15 mouse cellular contexts compared by ENCODE assay signal in genomic region chr13:52035731-52036130, GRCm38 (mm10).
DNase-seq lines count a peak whose midpoint lies in the region; ATAC-seq lines count a peak whose summit lies in the region.
"Had no signal": no experiment of that assay in that cellular context is flagged by ENCODE, and none has a peak within 500 bp of the region (broad histone marks: within the 10 kb centered on the region; RNA-seq: fewer than 3 reads in every experiment).

No protein-coding gene starts in this region.

- no peaks in the 10 kb centered on the region for H3K27me3 ChIP-seq in midbrain, embryonic 11.5 days (ENCODE audit: control insufficient read depth, insufficient read depth, low read length)
- no peaks in the 10 kb centered on the region for H3K27me3 ChIP-seq in midbrain, embryonic 10.5 days (ENCODE audit: low read depth, poor library complexity, severe bottlenecking)
- H3K27me3 ChIP-seq: embryonic facial prominence, embryonic 12.5 days; forebrain, embryonic 13.5 days; limb, embryonic 15.5 days had no signal

- H3K36me3 ChIP-seq in midbrain, embryonic 11.5 days (ENCODE audit: control insufficient read depth, insufficient read depth, low read length), result no peaks in the 10 kb centered on the region
- no peaks in the 10 kb centered on the region for H3K36me3 ChIP-seq in midbrain, embryonic 10.5 days
- H3K36me3 ChIP-seq: embryonic facial prominence, embryonic 12.5 days; limb, embryonic 15.5 days had no signal

- H3K4me1 ChIP-seq in midbrain, embryonic 11.5 days (ENCODE audit: control insufficient read depth, insufficient read depth, low read length), result no peaks in the 10 kb centered on the region
- peaks cover 8% of the 10 kb centered on the region for H3K4me1 ChIP-seq in midbrain, embryonic 10.5 days
- H3K4me1 ChIP-seq: limb, embryonic 15.5 days had no signal

- no peak overlapping the region for H3K27ac ChIP-seq in midbrain, embryonic 11.5 days (ENCODE audit: low read depth, low read length)
- no peak overlapping the region for H3K27ac ChIP-seq in midbrain, embryonic 10.5 days (replicated peaks)
- H3K27ac ChIP-seq: embryonic facial prominence, embryonic 12.5 days; forebrain, embryonic 13.5 days; limb, embryonic 15.5 days had no signal

- peak; percentile 50 for DNase-seq in adrenal gland, postnatal 14 days
- no peak for DNase-seq in adrenal gland, postnatal 25 days
- DNase-seq in thymus, postnatal 4 days, result peak; percentile 43
- DNase-seq in thymus, postnatal 0 days (ENCODE audit: low spot score), result no peak
- DNase-seq in testis, postnatal 10 days (ENCODE audit: low spot score), result no peak
- DNase-seq in midbrain, embryonic 11.5 days (ENCODE audit: low spot score, missing footprints), result no peak
- no peak for DNase-seq in midbrain, embryonic 10.5 days (ENCODE audit: low spot score)
- DNase-seq: cerebellum, adult 2 months; gastrocnemius, postnatal 36 days; heart, postnatal 36 days; kidney, adult 9 months had no signal

- H3K4me2 ChIP-seq in midbrain, embryonic 11.5 days, result no peak overlapping the region
- H3K4me2 ChIP-seq: embryonic facial prominence, embryonic 12.5 days; forebrain, embryonic 13.5 days; limb, embryonic 15.5 days had no signal

- H3K9me3 ChIP-seq in midbrain, embryonic 11.5 days (ENCODE audit: control insufficient read depth, low read length), result no peaks in the 10 kb centered on the region
- H3K9me3 ChIP-seq in midbrain, embryonic 10.5 days (replicated peaks), result no peaks in the 10 kb centered on the region
- H3K9me3 ChIP-seq: embryonic facial prominence, embryonic 12.5 days; forebrain, embryonic 13.5 days; limb, embryonic 15.5 days had no signal

- 81% methylated on average over 6 of the region's 6 CpGs for WGBS in midbrain, embryonic 11.5 days
- 78% methylated on average over 6 of the region's 6 CpGs for WGBS in midbrain, embryonic 10.5 days

- H3K9ac ChIP-seq in midbrain, embryonic 11.5 days (ENCODE audit: low read length), result no peak overlapping the region
- H3K9ac ChIP-seq: embryonic facial prominence, embryonic 12.5 days; forebrain, embryonic 13.5 days; limb, embryonic 15.5 days had no signal

- no peak overlapping the region for H3K4me3 ChIP-seq in midbrain, embryonic 11.5 days (ENCODE audit: low read depth, low read length)
- no peak overlapping the region for H3K4me3 ChIP-seq in midbrain, embryonic 10.5 days
- H3K4me3 ChIP-seq: embryonic facial prominence, embryonic 12.5 days; forebrain, embryonic 13.5 days; limb, embryonic 15.5 days had no signal

- peak; percentile 65 for ATAC-seq in megakaryocyte, adult 5-6 weeks (ENCODE audit: poor library complexity, severe bottlenecking)
- ATAC-seq in midbrain, embryonic 11.5 days (ENCODE audit: low FRiP score), result no peak

Comparison
In these comparisons a context has a peak if more than half of its experiments do, and no peak if none do; other contexts are left out.
1. DNase-seq: peak in adrenal gland, postnatal 14 days (single experiment) and thymus, postnatal 4 days (single experiment); none in adrenal gland, postnatal 25 days (single experiment), thymus, postnatal 0 days (single experiment), testis, postnatal 10 days (single experiment), midbrain, embryonic 11.5 days (single experiment) and midbrain, embryonic 10.5 days (single experiment).